Mouse (Mus musculus) olfactory bulb, adult 2 months (tissue): ENCODE results near the gene 0610012G03Rik. TPM values are rescaled to one million over a fixed set of nuclear protein-coding genes. Genes with fewer than 3 reads are reported as not detected.
"Not testable (repeated sequence)": the region's sequence is repeated elsewhere in the genome, so short reads cannot be mapped to it uniquely, and the experiment has no call there.

Experiments
- H3K27ac ChIP-seq: fragments of 200-500 bp; 2 replicates; pipeline ENCODE4 v1.5.1; 2012; ENCODE audit warnings: low read depth, low read length; ENCODE audit not compliant: insufficient read depth
- H3K4me1 ChIP-seq: fragments of 200-500 bp; 2 replicates; pipeline ENCODE4 v1.6.1; 2012; ENCODE audit warnings: low read length; ENCODE audit not compliant: control insufficient read depth, insufficient read depth
- H3K4me3 ChIP-seq: fragments of 200-500 bp; 2 replicates; pipeline ENCODE4 v1.5.1; 2012; ENCODE audit warnings: mild to moderate bottlenecking, low read depth, low read length, moderate library complexity; ENCODE audit not compliant: insufficient read depth
- CTCF ChIP-seq: fragments of 200-500 bp; IDR thresholded peaks from 2 replicates; pipeline ENCODE4 v1.5.1; 2012; ENCODE audit warnings: low read depth, mild to moderate bottlenecking, low read length, moderate library complexity; ENCODE audit not compliant: insufficient read depth
- POLR2A ChIP-seq: fragments of 200-500 bp; IDR thresholded peaks from 2 replicates; pipeline ENCODE4 v1.6.1; 2012; ENCODE audit warnings: mild to moderate bottlenecking, low read depth, low read length, moderate library complexity; ENCODE audit not compliant: insufficient read depth
- WGBS: fragments of 180-500 bp; shearing (Covaris S2); methylation state at CpG from one replicate; pipeline ENCODE4 v1.1.7; 2018; 5-methylcytosine and 5-hydroxymethylcytosine counted together
- polyA plus RNA-seq: library from polyadenylated mRNA; stranded (reverse); fragments of >200 nt; gene quantifications from 2 replicates; pipeline ENCODE4 v1.2.4, GENCODE M21; 2012; ENCODE audit warnings: low replicate concordance; ENCODE audit not compliant: missing spikeins, insufficient read depth, insufficient read length

0610012G03Rik gene
- polyA plus RNA-seq, 1 experiment, result not detected

- no peak for TF ChIP-seq POLR2A
- no peak for TF ChIP-seq CTCF
- Histone ChIP-seq H3K4me1 (peaks cover 24% of the 10 kb centered on the region), H3K4me3 (peak overlapping the region; percentile 60), H3K27ac (peak overlapping the region; percentile 62)
- under 1% methylated on average over 38 of the region's 38 CpGs for whole genome bisulfite sequencing
Measured at GRCm38 (mm10) chr16:31947901-31948316, 385 bp downstream of the 0610012G03Rik start.

GRCm38 (mm10) chr16:31947333-31947732 lies 961 bp downstream of the 0610012G03Rik start:
- 13% methylated on average over 8 of the region's 8 CpGs for WGBS
- Histone ChIP-seq H3K4me1 (peaks cover 24% of the 10 kb centered on the region), H3K4me3 (peak overlapping the region; percentile 60), H3K27ac (no peak overlapping the region)
- TF ChIP-seq CTCF (no peak), POLR2A (no peak)

- not testable (repeated sequence) for H3K4me3 ChIP-seq, H3K27ac ChIP-seq
- 86% methylated on average over 6 of the region's 6 CpGs for WGBS
- peaks cover 24% of the 10 kb centered on the region for H3K4me1 ChIP-seq
Measured at GRCm38 (mm10) chr16:31945986-31946385, 2.3 kb downstream of the 0610012G03Rik start.

GRCm38 (mm10) chr16:31945372-31945771 lies 2.9 kb downstream of the 0610012G03Rik start:
- TF ChIP-seq CTCF (no peak), POLR2A (no peak)
- Histone ChIP-seq H3K27ac (no peak overlapping the region), H3K4me1 (peaks cover 24% of the 10 kb centered on the region), H3K4me3 (no peak overlapping the region)
- 86% methylated on average over 6 of the region's 6 CpGs for WGBS

- peaks cover 24% of the 10 kb centered on the region for H3K4me1 ChIP-seq
- TF ChIP-seq CTCF (no peak), POLR2A (no peak)
- H3K4me3 ChIP-seq, result no peak overlapping the region
- WGBS, result 87% methylated on average over 12 of the region's 12 CpGs
- no peak overlapping the region for H3K27ac ChIP-seq
Measured at GRCm38 (mm10) chr16:31944698-31945255, 3.5 kb downstream of the 0610012G03Rik start.

- Histone ChIP-seq H3K27ac (no peak overlapping the region), H3K4me3 (no peak overlapping the region; the same call in 1 of the 2 replicates)
- 4% methylated on average over 10 of the region's 10 CpGs for WGBS
Measured at GRCm38 (mm10) chr16:31943980-31944379, 4.3 kb downstream of the 0610012G03Rik start.

GRCm38 (mm10) chr16:31940586-31940985 lies 7.7 kb downstream of the 0610012G03Rik start:
- Histone ChIP-seq H3K27ac (no peak overlapping the region), H3K4me1 (peaks cover 19% of the 10 kb centered on the region), H3K4me3 (no peak overlapping the region)
- no peak for TF ChIP-seq POLR2A
- TF ChIP-seq CTCF, result no peak
- 82% methylated on average over 2 of the region's 2 CpGs for WGBS

More at GRCm38 (mm10) chr16:31943980-31944379, 4.3 kb downstream of the 0610012G03Rik start:
- TF ChIP-seq CTCF, result peak; percentile 55; the same call in 1 of the 2 replicates
- no peak for TF ChIP-seq POLR2A
- H3K4me1 ChIP-seq, result peaks cover 24% of the 10 kb centered on the region

- 75% methylated on average over 6 of the region's 6 CpGs for WGBS
- H3K27ac ChIP-seq, result no peak overlapping the region
- no peak for TF ChIP-seq POLR2A
- H3K4me1 ChIP-seq, result peaks cover 18% of the 10 kb centered on the region
- no peak overlapping the region for H3K4me3 ChIP-seq
Measured at GRCm38 (mm10) chr16:31938856-31939255, 9.4 kb downstream of the 0610012G03Rik start.

- no peak for TF ChIP-seq CTCF
- no peak for TF ChIP-seq POLR2A
- peaks cover 26% of the 10 kb centered on the region for H3K4me1 ChIP-seq
Measured at GRCm38 (mm10) chr16:31936568-31936967, 11.7 kb downstream of the 0610012G03Rik start.

More at GRCm38 (mm10) chr16:31936568-31936967, 11.7 kb downstream of the 0610012G03Rik start:
- Histone ChIP-seq H3K4me3 (no peak overlapping the region), H3K27ac (no peak overlapping the region)
- WGBS, result 86% methylated on average over 4 of the region's 4 CpGs
